Mouse (Mus musculus): ENCODE measurements around the gene Pnkp. TPM values are rescaled to one million over a fixed set of nuclear protein-coding genes. Genes with fewer than 3 reads are reported as not detected.

The Pnkp gene
- polyA plus RNA-seq, 1 experiment, result 22.3 TPM

DNA sequence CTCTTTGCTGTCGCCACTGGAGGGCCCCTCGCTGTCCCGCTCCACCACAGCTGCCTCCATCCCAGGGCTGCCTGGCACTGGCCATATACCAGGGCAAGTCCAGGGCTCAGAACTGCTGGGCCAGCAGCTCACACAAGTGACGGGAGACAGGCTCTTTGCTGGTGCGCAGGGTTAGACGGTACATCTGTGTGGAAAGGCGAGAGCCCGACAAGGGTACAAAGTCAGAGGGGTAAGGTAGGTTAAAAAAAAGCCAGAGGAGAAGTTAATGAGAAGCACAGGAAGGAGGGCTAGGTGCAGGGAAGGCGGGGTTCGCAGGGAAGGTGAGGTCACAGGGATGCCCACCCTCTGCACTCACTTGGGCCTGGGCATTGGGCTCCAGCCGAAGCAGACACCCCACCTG lies 43.7 kb downstream of the Pnkp start:
- no peaks in the 10 kb centered on the region for H3K9me3 ChIP-seq (replicated peaks; ENCODE audit: control insufficient read depth, insufficient read depth, low read length, poor library complexity, severe bottlenecking)
- no peak overlapping the region for H3K27ac ChIP-seq (ENCODE audit: insufficient read depth, low read length)
- H3K4me1 ChIP-seq (ENCODE audit: control insufficient read depth, insufficient read depth, low read length), result no peaks in the 10 kb centered on the region
- TF ChIP-seq CTCF (IDR thresholded peaks at IDR 0.05; ENCODE audit: low read depth, low read length) (no peak), POLR2A (IDR thresholded peaks at IDR 0.05; ENCODE audit: insufficient read depth, low read length) (no peak), EP300 (IDR thresholded peaks at IDR 0.05; ENCODE audit: insufficient read depth, low read depth, low read length) (no peak)
- H3K4me3 ChIP-seq (ENCODE audit: low read depth, low read length), result no peak overlapping the region
- H3K36me3 ChIP-seq (ENCODE audit: control insufficient read depth, insufficient read depth, low read length, poor library complexity, severe bottlenecking), result no peaks in the 10 kb centered on the region
- no peaks in the 10 kb centered on the region for H3K27me3 ChIP-seq (ENCODE audit: control insufficient read depth, insufficient read depth, low read length, poor library complexity, severe bottlenecking)
- H3K9ac ChIP-seq (ENCODE audit: low read depth, poor library complexity, severe bottlenecking), result no peak overlapping the region

- no peak overlapping the region for H3K27ac ChIP-seq (ENCODE audit: insufficient read depth, low read length)
These were observed 44.3 kb downstream of the Pnkp start for GRCm38 (mm10) chr7:44901230-44901722.

DNA sequence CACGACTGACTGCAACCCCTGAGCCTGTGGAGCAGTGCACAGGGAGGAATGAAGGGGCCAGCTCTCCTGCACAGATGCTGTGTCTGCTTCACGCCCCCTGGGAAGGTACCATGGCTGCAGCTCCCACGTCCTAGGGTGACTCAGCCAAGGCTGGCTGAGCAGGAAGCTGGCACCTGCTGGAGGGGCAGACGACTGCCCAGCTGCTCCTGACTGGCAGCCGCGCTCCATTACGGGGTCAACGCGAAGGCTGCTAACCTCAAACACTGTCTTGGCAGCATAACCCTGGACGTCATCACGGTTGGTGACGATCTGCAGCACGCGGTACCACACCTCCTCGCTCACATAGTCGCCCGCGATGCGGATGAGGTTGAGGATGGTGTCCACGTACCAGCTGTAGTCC lies 48.5 kb downstream of the Pnkp start:
- no peaks in the 10 kb centered on the region for H3K9me3 ChIP-seq (replicated peaks; ENCODE audit: control insufficient read depth, insufficient read depth, low read length, poor library complexity, severe bottlenecking)
- no peak overlapping the region for H3K27ac ChIP-seq (ENCODE audit: insufficient read depth, low read length)
- H3K27me3 ChIP-seq (ENCODE audit: control insufficient read depth, insufficient read depth, low read length, poor library complexity, severe bottlenecking), result no peaks in the 10 kb centered on the region
- no peaks in the 10 kb centered on the region for H3K4me1 ChIP-seq (ENCODE audit: control insufficient read depth, insufficient read depth, low read length)
- 0 out of 2 replicates have a peak, but pooled peaks cover 2% of the 10 kb centered on the region for H3K36me3 ChIP-seq (ENCODE audit: control insufficient read depth, insufficient read depth, low read length, poor library complexity, severe bottlenecking)
- H3K4me3 ChIP-seq (ENCODE audit: low read depth, low read length), result no peak overlapping the region
- H3K9ac ChIP-seq (ENCODE audit: low read depth, poor library complexity, severe bottlenecking), result no peak overlapping the region
- TF ChIP-seq CTCF (IDR thresholded peaks at IDR 0.05; ENCODE audit: low read depth, low read length) (no peak), EP300 (IDR thresholded peaks at IDR 0.05; ENCODE audit: insufficient read depth, low read depth, low read length) (no peak), POLR2A (IDR thresholded peaks at IDR 0.05; ENCODE audit: insufficient read depth, low read length) (no peak)

More at GRCm38 (mm10) chr7:44901230-44901722, 44.3 kb downstream of the Pnkp start:
- H3K4me1 ChIP-seq (ENCODE audit: control insufficient read depth, insufficient read depth, low read length), result no peaks in the 10 kb centered on the region
- no peaks in the 10 kb centered on the region for H3K36me3 ChIP-seq (ENCODE audit: control insufficient read depth, insufficient read depth, low read length, poor library complexity, severe bottlenecking)
- no peaks in the 10 kb centered on the region for H3K27me3 ChIP-seq (ENCODE audit: control insufficient read depth, insufficient read depth, low read length, poor library complexity, severe bottlenecking)
- TF ChIP-seq POLR2A (IDR thresholded peaks at IDR 0.05; ENCODE audit: insufficient read depth, low read length), result peak; percentile 21
- TF ChIP-seq EP300 (IDR thresholded peaks at IDR 0.05; ENCODE audit: insufficient read depth, low read depth, low read length), result no peak
- no peak for TF ChIP-seq CTCF (IDR thresholded peaks at IDR 0.05; ENCODE audit: low read depth, low read length)
- peak overlapping the region; percentile 59 for H3K4me3 ChIP-seq (ENCODE audit: low read depth, low read length)
- peak overlapping the region; percentile 1; the same call in 1 of the 2 replicates for H3K9ac ChIP-seq (ENCODE audit: low read depth, poor library complexity, severe bottlenecking)
- H3K9me3 ChIP-seq (replicated peaks; ENCODE audit: control insufficient read depth, insufficient read depth, low read length, poor library complexity, severe bottlenecking), result no peaks in the 10 kb centered on the region

DNA sequence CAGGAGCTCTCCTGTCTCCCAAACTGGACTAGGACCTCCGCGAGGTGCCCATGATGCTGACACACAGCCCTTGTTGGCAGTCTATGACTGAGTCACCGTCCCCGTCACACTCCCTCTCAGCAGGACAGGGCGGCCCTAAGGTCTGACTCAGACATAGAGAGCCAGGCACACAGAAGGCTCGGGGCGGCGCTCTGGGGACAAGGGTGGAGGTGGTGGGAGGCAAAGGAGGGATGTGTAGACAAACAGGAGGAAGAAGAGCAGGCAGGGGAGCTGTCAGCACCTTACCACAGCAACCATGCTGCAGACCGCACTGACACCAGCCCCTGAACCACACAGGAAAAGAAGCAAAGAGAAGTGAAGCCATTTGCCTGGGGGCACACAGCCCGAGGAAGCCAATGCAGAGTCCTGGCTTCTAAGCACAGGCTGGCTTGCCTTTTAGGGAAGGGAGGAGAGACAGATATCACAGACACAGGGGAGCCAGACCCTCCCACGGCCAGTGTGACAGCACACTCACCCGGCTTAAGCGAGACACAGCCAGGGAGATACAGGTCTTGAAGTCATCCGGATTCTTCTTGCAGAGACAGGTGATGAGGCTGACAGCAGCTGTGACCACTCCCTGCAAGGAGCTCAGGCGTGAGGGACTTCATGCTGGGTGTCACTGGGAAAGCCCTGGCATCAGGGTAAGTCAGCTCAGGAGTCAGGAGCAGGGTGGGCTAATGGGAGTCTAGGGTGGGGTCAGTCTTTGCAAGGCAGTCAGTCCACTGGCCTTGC lies 52.0 kb downstream of the Pnkp start:
- Histone ChIP-seq H3K27ac (ENCODE audit: insufficient read depth, low read length) (no peak overlapping the region), H3K27me3 (ENCODE audit: control insufficient read depth, insufficient read depth, low read length, poor library complexity, severe bottlenecking) (no peaks in the 10 kb centered on the region), H3K36me3 (ENCODE audit: control insufficient read depth, insufficient read depth, low read length, poor library complexity, severe bottlenecking) (0 out of 2 replicates have a peak, but pooled peaks cover 2% of the 10 kb centered on the region), H3K4me3 (ENCODE audit: low read depth, low read length) (no peak overlapping the region), H3K9me3 (replicated peaks; ENCODE audit: control insufficient read depth, insufficient read depth, low read length, poor library complexity, severe bottlenecking) (no peaks in the 10 kb centered on the region), H3K9ac (ENCODE audit: low read depth, poor library complexity, severe bottlenecking) (no peak overlapping the region), H3K4me1 (ENCODE audit: control insufficient read depth, insufficient read depth, low read length) (no peaks in the 10 kb centered on the region)
- TF ChIP-seq CTCF (IDR thresholded peaks at IDR 0.05; ENCODE audit: low read depth, low read length), result no peak
- TF ChIP-seq POLR2A (IDR thresholded peaks at IDR 0.05; ENCODE audit: insufficient read depth, low read length), result no peak
- no peak for TF ChIP-seq EP300 (IDR thresholded peaks at IDR 0.05; ENCODE audit: insufficient read depth, low read depth, low read length)

Other genes starting within 250 kb of the Pnkp start
- gene Myh14, start 186.3 kb upstream of the Pnkp start, polyA plus RNA-seq (2011; ENCODE audit: insufficient read depth, insufficient read length, low read depth, missing spikeins), result 14.7 and 16.5 TPM in 2 replicates
- gene Izumo2, start 148.4 kb upstream of the Pnkp start, polyA plus RNA-seq (2011; ENCODE audit: insufficient read depth, insufficient read length, low read depth, missing spikeins), result 1.8 and 2.2 TPM in 2 replicates
- 52.2 and 62.7 TPM in 2 replicates for gene Vrk3, start 108.7 kb upstream of the Pnkp start, polyA plus RNA-seq (2011; ENCODE audit: insufficient read depth, insufficient read length, low read depth, missing spikeins)
- 24.4 and 28.4 TPM in 2 replicates for gene Zfp473, start 106.1 kb upstream of the Pnkp start, polyA plus RNA-seq (2011; ENCODE audit: insufficient read depth, insufficient read length, low read depth, missing spikeins)
- 90.6 and 109 TPM in 2 replicates for gene Nup62, start 41.1 kb upstream of the Pnkp start, polyA plus RNA-seq (2011; ENCODE audit: insufficient read depth, insufficient read length, low read depth, missing spikeins)
- 4.7 and 6.4 TPM in 2 replicates for gene Il4i1, start 40.8 kb upstream of the Pnkp start, polyA plus RNA-seq (2011; ENCODE audit: insufficient read depth, insufficient read length, low read depth, missing spikeins)
- 9.6 and 14.6 TPM in 2 replicates for gene Atf5, start 40.5 kb upstream of the Pnkp start, polyA plus RNA-seq (2011; ENCODE audit: insufficient read depth, insufficient read length, low read depth, missing spikeins)
- 38.1 and 38.3 TPM in 2 replicates for gene Akt1s1, start 8.1 kb upstream of the Pnkp start, polyA plus RNA-seq (2011; ENCODE audit: insufficient read depth, insufficient read length, low read depth, missing spikeins)
- gene Tbc1d17, start 8.1 kb upstream of the Pnkp start, polyA plus RNA-seq (2011; ENCODE audit: insufficient read depth, insufficient read length, low read depth, missing spikeins), result 33.9 and 46.7 TPM in 2 replicates
- 153 and 160 TPM in 2 replicates for gene Ptov1, start 12.6 kb downstream of the Pnkp start, polyA plus RNA-seq (2011; ENCODE audit: insufficient read depth, insufficient read length, low read depth, missing spikeins)
- gene Med25, start 35.6 kb downstream of the Pnkp start, polyA plus RNA-seq (2011; ENCODE audit: insufficient read depth, insufficient read length, low read depth, missing spikeins), result 54.0 and 65.6 TPM in 2 replicates
- 15.5 and 17.5 TPM in 2 replicates for gene Fuz, start 38.9 kb downstream of the Pnkp start, polyA plus RNA-seq (2011; ENCODE audit: insufficient read depth, insufficient read length, low read depth, missing spikeins)
- 88.5 and 107 TPM in 2 replicates for gene Ap2a1, start 72.4 kb downstream of the Pnkp start, polyA plus RNA-seq (2011; ENCODE audit: insufficient read depth, insufficient read length, low read depth, missing spikeins)
- not detected in 2 replicates for gene Tsks, start 86.1 kb downstream of the Pnkp start, polyA plus RNA-seq (2011; ENCODE audit: insufficient read depth, insufficient read length, low read depth, missing spikeins)
- gene Cpt1c, start 117.7 kb downstream of the Pnkp start, polyA plus RNA-seq (2011; ENCODE audit: insufficient read depth, insufficient read length, low read depth, missing spikeins), result 73.3 and 84.5 TPM in 2 replicates
- gene Prmt1, start 129.4 kb downstream of the Pnkp start, polyA plus RNA-seq (2011; ENCODE audit: insufficient read depth, insufficient read length, low read depth, missing spikeins), result 461 and 485 TPM in 2 replicates
- gene Irf3, start 140.5 kb downstream of the Pnkp start, polyA plus RNA-seq (2011; ENCODE audit: insufficient read depth, insufficient read length, low read depth, missing spikeins), result 56.1 and 57.5 TPM in 2 replicates
- 41.9 and 46.8 TPM in 2 replicates for gene Bcl2l12, start 141.6 kb downstream of the Pnkp start, polyA plus RNA-seq (2011; ENCODE audit: insufficient read depth, insufficient read length, low read depth, missing spikeins)
- gene Scaf1, start 159.2 kb downstream of the Pnkp start, polyA plus RNA-seq (2011; ENCODE audit: insufficient read depth, insufficient read length, low read depth, missing spikeins), result 64.2 and 73.2 TPM in 2 replicates
- 72.4 and 80.4 TPM in 2 replicates for gene Rras, start 160.8 kb downstream of the Pnkp start, polyA plus RNA-seq (2011; ENCODE audit: insufficient read depth, insufficient read length, low read depth, missing spikeins)
- gene Prr12, start 195.7 kb downstream of the Pnkp start, polyA plus RNA-seq (2011; ENCODE audit: insufficient read depth, insufficient read length, low read depth, missing spikeins), result 35.0 and 35.5 TPM in 2 replicates
- gene Nosip, start 205.3 kb downstream of the Pnkp start, polyA plus RNA-seq (2011; ENCODE audit: insufficient read depth, insufficient read length, low read depth, missing spikeins), result 58.1 and 62.4 TPM in 2 replicates
- gene Prrg2, start 205.5 kb downstream of the Pnkp start, polyA plus RNA-seq (2011; ENCODE audit: insufficient read depth, insufficient read length, low read depth, missing spikeins), result 7.7 and 12.0 TPM in 2 replicates
- 66.7 and 88.2 TPM in 2 replicates for gene Rcn3, start 235.1 kb downstream of the Pnkp start, polyA plus RNA-seq (2011; ENCODE audit: insufficient read depth, insufficient read length, low read depth, missing spikeins)
- gene Fcgrt, start 246.7 kb downstream of the Pnkp start, polyA plus RNA-seq (2011; ENCODE audit: insufficient read depth, insufficient read length, low read depth, missing spikeins), result 2.0 and 2.5 TPM in 2 replicates

Data from ES-Bruce4 (cell line).